Mouse (Mus musculus) c-Kit-positive CD71-positive TER-119-negative erythroid progenitor cells, embryonic 14.5 days (primary cell): ENCODE measurements around the gene Ptges3l.
"Not testable (repeated sequence)": the region's sequence is repeated elsewhere in the genome, so short reads cannot be mapped to it uniquely, and the experiment has no call there.

Experiments
- DNase-seq: peaks from one replicate; pipeline ENCODE4 v3.0.0-alpha.2; 2013; ENCODE audit warnings: low read depth

The Ptges3l gene

DNA sequence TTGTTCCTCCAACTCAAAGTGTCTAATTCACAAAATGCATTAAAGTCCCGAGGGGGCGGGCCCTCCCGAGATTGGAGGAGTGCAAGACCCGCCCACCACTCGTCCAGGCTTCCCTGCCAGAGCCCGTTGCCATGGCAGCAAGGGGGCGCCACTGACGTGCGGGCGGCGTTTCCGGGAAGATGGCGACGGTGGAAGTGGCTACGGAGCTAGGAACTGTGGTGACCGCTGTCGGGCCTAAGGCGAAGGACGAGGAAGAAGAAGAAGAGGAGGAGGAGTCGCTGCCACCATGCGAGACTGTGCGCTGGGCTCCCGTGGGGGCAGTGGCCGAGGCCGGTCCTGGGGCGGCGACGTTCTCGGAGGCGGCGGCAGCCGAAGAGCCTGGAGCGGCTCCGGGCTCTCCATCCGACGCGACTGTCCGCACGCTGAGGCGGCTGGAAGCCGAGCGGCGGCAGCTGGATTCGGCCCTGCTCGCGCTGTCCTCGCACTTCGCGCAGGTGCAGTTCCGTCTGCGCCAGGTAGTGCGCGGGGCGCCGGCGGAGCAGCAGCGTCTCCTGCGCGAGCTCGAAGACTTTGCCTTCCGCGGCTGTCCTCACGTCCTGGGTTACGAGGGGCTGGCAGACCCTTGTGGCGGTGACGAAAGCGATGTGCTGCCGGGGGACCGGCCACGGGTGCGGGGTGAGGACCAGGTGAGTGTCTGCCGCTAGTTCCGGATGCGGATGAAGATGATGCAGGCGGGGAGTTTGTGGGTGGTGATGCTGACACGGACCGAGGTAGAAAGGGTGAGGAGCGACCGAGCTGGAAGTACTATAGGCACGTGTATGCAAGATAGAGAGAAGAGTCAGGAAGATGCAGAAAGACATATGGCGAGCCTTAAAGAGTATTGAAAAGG is at the start of gene Ptges3l, which contains the start of gene Rundc1:
Gene Ptges3l, minus strand, starts transcription at position 409 of the 889 bp plus-strand sequence.
Gene Rundc1, plus strand, starts transcription at position 161 of the 889 bp plus-strand sequence.
- DNase-seq: peak; percentile 95

DNA sequence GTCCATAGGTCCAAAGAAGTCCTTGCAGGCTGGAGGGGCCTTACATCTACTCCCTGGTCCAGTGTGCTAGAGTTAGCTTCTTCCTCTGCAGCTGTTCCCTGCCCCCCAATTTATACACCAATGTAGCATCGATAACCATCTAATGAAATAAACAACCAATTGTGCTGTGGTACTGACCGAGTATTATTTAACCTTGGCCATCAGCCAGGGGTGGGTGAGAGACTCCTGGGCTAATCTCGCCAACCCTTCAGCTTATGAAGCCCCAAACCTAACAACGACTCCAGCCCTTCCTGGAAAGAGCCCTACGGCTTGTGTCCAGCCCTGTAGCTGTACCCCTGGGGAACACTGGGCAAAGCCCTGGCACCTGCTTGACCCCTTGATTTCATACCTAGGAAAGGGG is 49.2 kb upstream of the Ptges3l start:
- no peak for DNase-seq

DNA sequence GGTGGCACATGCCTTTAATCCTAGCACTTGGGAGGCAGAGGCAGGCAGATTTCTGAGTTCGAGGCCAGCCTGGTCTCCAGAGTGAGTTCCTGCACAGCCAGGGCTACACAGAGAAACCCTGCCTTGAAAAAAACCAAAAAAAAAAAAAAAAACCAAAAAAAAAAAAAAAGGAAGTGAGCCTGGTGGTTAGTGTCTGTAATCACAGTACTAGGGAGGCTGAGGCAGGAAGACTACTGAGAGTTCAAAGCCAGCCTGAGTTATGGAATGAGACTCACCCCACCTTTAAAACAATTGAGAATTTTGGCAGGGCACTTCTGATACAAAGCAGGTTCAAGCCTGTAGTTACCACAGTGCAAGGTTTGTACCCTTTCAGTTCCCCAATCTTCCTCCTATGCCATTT is 48.6 kb upstream of the Ptges3l start:
- DNase-seq: not testable (repeated sequence)

DNA sequence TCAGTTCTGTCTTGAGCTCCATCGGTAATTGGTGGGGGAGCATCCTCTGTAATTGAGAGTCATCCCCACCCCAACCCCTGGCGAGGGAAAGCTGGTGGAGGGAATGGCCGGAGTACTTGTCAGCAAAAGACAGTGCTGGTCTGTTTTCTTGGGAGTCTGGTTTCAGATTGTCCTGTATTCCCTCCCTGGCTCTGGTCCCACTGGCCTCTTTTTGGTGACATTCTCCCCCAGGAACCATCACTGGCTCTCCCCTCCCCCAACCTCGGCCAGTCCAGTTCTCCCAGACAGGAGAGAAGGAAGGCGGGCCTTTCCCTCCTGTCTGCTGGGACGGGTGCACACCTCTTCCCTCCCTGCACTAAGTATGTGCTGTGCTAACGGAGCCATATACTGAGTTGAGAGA is 47.2 kb upstream of the Ptges3l start:
- no peak for DNase-seq

DNA sequence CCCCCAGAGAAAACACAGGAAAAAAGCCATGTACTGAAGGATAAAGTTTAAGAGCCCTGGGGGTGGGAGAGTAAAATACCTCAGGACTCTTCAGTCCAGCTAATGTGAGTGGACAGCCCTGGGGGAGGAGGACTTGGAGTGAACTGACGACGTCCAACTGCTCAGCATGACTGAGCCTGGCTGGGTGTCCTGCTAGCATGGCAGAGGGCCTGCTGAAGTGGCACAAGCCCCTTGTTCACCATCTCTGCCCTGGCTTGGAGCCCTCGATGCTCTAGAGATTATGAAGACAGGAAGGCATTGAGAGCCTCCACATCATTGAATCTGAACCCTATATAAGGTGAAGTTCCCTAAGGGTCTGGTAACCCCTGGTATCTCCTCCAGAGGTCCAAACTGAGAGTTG is 46.8 kb upstream of the Ptges3l start:
- DNase-seq: no peak

DNA sequence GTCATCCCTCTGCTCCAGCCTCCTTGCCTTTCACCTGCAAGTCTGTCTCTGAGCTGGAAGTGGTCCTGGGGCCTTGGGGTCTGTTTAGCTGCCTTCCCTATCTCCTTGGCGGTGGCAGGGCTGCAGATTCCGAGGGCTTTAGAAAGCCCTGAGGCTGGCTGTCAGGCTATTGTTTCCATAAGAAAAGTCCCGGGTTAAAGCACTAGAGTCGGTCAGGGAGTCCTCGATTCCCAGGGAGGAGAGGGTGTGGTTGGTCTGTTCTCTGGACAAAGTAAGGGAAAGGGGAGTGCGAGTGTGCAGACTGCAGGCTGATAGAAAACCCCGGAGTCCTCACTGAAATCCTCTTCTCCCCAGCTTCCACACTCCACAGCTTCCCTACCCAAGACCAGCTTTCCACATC is 45.1 kb upstream of the Ptges3l start:
- no peak for DNase-seq

DNA sequence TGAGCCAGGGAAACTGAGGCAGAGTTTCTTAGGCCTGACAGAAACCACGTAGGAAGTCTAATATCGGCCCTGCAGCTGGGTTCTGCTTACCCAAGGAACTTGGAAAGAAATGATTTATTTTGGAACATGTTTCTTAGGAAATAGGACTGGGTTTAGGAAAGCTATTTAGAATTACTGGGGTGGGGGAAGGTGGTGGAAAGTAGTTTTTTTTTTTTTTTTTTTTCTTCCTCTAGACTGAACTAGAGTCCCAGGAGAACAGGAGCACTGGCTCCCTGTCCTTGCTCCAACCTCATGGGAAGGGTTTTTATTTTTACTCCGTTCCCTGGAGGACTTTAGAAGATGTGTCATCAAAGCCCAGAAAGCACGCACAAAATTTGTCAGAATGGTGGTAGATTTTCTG is 44.0 kb upstream of the Ptges3l start:
- no peak for DNase-seq

DNA sequence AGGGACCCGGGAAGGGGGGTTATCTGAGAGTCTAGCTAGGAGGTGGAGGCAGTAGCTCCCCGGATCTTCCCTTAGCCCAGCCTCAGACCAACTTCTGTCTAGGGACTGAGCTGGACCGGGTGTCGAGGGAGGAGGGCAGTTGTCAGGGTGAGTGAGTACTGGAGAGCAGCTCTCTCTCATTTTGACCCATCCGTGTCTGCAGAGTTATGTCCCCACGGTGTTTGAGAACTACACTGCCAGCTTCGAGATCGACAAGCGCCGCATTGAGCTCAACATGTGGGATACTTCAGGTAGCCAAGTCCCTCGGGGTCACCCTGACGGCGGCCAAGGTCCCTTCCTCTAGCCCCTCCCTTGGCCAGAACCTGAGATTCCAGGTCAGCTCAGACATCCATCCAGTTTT is 43.6 kb upstream of the Ptges3l start:
- DNase-seq: no peak

DNA sequence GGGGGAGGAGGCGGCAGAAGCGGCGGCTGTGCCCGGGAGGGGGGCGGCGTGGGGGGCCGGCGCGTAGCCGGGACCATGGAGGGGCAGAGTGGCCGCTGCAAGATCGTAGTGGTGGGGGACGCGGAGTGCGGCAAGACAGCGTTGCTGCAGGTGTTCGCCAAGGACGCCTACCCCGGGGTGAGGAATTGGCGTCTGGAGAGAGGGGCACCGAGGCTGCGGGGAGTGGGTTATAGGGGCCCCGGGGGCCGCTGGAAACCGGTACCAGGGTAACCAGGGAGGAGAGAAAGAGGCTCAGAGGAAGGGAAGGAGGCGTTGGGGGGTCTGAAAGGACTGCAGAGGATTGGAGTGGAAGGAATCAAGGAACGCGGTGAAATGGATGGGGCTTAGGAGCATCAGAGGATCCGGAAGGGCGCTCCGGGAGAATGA is 43.1 kb upstream of the Ptges3l start:
- no peak for DNase-seq

DNA sequence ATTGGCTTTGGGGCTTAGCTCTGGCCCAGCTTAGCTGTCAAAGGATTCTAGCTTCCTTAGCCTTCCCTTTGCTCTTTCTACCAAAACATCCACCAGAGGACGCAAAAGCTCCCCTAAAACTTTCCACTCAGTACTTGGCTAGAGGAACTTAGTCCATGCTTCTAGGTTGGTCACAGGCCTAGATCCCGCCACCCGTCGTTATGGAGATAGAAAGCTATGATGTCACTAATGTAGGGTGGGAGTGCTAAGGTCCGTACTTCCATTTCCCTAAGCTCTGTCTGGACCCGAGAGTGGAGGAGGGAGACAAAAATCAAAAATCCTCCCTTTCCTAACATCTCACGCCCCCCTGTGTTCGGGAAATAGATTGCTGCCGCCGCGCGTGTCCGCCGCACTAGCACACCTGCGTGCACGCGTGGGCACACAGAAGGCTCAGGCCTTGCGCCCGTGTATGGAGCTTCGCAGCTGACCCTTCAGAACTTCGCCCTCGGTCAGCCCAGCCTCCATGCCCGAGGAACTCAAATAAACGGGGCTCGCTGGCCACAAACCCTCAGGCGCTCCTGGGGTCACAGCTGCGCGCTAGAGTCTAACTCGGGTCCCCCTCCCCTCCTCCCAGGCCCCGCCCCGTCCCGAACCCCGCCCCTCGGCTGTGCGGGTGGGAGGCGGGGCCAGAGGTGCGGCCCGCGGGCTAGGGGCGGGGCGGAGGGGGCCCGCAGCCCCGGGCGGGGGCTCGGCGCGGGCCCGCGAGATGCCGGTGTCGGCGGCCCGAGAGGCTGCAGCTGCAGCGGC is 42.5 kb upstream of the Ptges3l start:
- DNase-seq: no peak

DNA sequence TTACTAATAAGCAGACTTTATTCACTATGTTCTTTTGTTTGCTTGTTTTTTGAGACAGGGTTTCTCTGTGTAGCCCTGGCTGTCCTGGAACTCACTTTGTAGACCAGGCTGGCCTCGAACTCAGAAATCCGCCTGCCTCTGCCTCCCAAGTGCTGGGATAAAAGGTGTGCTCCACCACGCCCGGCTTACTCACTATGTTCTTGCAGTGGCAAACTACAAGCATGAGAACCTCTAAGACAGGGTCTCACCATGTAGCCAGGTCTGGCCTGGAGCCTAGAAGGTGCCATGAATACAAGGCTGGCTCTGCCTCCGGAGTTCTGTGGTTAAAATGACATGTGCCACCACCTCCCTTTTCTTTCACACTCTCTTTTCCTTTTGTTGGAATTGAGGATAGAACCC is 41.4 kb upstream of the Ptges3l start:
- DNase-seq: not testable (repeated sequence)

DNA sequence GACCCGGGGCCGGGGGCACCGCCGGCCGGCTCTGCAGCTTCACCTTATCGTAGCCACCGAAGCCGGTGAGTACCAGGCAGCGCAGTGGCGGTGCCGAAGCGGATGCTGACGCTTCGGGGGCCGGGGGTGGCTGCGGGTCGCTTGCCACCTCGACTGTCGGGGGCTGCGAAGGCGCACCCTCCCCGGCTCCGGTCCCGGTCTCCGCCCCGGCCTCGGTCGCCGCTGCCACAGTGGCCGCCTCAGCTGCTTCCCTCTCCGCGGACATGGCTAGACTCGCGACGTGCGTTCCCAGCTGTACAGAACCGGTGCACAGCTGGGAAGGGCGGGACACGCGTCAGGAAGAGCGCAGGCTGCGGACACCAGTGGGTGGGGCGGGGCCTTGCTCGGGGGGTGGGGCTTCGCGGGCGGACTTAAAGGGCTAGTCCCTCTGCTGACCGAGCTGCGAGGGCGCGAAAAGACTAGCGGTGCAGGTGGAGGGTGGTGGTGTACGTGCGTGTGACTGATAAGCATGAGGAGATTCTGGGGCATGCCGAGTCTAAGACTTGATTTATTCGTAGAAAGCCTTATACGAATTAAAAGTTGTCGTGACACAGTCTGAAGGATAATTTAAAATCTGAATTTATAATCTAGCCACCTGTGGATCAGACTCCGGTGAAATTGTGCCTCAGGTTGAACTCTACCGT is 40.9 kb upstream of the Ptges3l start, which contains the start of gene Vat1:
Gene Vat1, minus strand, starts transcription at position 362 of the 683 bp plus-strand sequence.
- no peak for DNase-seq

DNA sequence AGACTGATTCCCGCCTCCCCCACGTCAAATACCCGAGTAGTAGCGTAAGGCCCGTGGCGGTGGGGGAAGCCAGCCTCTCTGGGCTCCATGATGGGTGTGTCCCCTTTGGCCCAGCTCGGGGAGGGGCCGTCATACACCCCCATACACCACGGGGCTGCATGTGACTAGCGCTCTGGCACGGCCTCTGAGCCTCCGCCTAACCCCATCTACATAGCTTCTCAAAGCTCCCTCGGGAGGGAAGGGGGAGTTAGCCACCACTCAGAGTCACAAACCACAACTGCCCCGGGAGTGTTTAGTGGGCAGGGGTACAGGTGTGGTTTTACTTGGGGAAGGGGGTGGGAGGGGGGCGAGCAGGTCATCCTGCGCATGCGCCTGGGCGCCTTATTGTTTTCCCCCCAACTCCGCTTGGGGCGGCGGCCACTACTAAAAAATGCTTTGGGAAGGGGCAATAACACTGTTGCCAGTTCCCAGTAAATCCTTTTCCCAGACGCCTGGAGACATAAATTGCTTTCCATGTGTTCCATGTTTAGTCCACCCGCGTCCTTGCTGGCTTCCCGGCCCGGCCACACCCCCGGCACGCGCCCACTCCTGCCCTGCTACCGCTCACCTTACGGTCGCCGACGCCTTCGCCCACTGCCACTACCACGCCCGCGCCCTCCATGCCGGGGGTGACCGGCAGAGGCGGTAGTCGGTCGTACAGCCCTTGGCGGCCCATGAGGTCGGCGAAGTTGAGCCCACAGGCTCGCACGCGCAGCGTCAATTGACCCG is 40.2 kb upstream of the Ptges3l start:
- DNase-seq: no peak

DNA sequence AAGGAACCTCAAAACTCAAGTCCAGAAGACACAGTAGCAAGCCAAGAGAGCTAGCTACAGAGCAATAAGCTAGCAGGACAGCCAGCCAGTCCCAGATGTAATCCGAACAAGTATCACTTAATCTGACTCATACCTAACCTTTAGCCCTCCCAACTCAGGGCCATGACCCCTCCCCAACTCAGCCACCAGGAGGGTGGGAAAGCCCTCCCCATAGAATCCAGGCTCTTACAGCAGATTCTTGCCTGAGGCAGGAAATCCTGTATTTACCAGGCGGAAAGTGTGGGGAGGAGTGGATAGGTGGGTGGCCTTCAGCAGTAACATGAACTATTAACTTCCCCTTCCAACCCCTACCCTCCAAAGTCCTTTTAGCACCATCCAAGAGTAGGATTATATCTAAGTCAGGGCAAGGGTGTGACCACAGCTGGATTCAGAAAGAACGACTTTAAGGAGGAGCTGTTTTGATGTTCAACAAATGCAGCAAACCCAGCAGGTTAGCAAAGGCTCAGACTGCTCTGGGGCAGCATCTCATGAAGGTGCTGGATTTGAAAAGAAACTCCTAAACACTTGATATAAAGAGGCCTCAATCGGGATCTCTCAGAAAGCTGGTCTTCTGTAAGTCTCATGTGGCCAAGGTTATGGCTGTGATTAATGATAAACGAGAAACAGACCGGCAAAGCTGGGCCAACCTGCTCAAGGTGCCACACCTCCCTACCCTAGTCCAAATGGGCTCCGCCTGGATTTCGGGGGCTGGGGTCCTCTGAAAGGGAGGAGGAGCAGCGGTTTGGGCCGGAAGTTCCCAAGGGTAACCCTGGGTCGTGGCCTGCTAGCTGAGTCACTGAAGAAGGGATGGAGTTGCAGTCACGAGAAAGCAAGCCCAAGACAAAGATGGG is 39.3 kb upstream of the Ptges3l start, which contains the start of gene Rnd2:
Gene Rnd2, plus strand, starts transcription at position 789 of the 890 bp plus-strand sequence.
- DNase-seq: no peak

DNA sequence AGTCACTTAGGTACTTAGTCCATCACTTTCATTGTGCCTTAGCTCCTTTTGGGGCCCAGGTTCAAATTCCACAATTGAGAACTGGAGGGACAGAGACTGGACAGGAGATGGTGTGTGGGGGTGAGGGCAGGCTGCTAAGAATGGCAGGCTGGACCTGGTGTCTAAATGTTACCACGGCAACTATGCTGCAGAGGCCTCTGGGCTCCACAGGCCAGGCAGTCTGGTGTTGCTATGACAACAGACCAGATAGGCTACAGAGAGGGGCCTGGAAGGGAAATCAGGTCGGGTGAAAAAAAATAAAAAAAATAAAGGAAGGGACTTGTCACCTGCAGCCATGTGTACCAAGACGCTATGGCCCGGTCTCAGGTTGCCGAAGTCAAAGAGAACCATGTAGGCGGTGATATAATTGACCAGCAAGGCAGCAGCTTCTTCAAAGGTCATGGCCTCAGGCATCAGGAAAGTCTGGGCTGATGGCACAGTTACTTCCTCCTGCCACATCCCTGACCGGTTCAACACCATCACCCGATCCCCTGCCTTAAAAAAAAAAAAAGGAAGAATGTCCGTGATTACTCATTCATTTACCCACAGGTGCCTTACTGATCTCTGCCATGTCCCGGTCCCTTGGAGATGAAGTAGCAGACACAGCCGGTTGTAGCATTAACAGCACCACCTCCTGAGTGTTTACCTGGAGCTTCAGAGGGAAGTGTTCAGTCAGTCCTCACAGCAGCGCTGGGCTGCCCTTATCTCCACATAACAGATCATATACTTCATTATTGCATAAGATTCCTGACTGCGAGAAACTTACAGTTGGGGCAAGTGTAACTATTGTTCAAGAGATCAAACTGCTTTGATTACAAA is 37.7 kb upstream of the Ptges3l start:
- no peak for DNase-seq

DNA sequence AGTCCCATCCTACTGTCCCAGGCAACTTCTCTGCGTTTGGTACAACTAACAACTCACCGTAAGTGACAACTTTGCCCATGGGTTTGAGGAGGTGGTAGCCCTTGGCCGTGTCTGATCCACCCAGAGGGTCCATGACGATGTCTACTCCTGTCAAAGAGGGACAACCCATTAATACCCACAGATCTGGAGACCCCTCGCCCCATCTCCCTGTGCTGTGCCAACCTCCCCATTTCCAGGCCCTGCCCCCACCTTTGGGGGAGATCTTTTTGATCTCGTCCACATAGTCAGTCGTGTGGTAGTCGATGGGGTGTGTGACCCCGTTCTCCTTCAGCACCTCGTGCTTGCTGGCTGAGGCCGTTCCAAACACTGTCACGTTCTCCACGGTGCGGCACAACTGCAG is 37.0 kb upstream of the Ptges3l start:
- DNase-seq: no peak

DNA sequence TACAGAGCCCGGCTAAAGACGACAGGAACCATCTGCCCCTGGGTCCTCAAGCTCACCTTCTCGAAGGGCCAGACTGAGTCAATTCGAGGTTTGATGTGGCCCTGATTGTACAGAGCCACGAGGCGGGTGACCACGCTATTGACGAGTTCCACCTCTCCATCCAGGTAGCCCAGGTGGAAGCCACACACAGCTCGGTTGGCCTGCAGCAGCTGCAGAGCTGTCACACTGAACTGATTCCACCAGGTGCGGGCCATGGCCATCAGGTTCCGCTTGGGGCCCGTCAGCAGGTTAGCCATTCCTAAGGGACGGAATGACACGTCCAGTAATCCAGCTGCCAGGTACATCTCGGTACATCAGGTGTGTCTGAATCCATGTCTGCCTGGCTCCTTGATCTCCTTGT is 35.2 kb upstream of the Ptges3l start:
- DNase-seq: no peak

DNA sequence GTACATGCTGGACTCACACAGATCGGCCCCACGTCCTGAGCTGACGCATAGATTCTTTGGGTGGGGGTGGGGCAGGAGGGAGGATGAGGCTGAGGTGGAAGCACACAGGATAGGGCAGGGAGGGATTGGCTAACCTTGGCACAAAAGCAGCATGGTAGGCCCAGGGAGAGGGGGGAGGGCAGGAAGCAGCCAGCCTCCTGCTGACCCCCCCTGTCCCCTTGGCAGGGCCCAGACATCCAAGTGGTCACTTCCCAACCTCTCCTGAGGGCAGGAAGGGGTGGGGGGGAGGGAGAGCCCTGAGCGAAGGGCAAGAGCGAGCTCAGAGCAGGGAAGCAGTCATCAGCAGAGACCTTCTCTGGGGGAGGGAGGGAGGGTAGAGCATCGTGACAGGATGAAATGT is 34.6 kb upstream of the Ptges3l start:
- no peak for DNase-seq

DNA sequence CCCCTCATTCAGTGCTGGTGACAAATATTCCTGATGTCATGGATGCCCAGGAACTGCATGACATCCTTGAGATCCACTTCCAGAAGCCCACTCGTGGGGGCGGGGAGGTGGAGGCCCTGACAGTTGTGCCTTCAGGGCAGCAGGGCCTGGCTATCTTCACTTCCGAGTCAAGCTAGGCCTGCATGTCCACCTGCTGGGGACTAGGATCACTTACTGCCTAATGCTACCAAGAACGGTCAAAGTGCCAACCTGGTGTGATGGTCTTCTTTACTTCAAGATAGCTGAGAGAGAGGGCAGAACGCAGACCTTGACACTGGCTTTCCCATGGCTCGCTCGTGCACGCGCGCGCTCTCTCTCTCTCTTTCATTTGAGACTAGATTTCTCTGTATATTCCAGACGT is 33.1 kb upstream of the Ptges3l start:
- DNase-seq: no peak

DNA sequence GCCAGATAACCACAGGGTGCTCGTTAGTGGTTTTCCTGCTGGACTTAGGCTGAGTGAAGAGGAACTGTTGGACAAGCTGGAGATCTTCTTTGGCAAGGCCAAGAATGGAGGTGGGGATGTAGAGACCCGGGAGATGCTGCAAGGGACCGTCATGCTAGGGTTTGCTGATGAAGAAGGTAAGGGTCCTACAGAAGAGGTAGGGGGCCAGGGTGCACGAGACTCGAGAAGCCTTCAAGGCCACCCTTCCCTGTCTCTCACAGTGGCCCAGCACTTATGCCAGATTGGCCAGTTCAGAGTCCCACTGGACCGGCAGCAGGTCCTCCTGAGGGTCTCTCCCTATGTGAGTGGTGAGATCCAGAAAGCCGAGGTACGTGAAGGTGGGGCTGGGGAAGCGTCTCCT is 32.5 kb upstream of the Ptges3l start:
- DNase-seq: no peak
